ENCODE assay signal across 8 mouse cellular contexts in the genomic region with DNA sequence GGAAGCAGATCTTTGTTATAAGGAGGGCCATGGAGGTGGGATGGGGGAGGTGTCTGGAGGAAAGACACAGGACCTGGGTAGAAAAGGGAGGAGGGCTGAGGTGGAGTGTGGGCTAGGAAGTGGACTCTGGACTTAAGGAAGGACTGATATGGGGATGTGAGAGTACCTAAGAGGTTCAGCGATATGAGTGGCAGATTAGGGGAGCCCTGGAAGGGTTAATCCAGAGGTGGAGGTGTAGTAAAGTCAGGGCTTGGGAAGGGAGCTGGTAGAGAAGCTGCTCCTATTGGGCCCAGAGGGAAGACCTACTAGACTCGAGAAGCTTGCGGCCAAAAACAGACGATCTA. TPM values are rescaled to one million over a fixed set of nuclear protein-coding genes. Genes with fewer than 3 reads are reported as not detected.
DNase-seq lines count a peak whose midpoint lies in the region; ATAC-seq lines count a peak whose summit lies in the region.

No protein-coding gene starts in this region.

- no peak overlapping the region for H3K27ac ChIP-seq in heart, embryonic 14.5 days (replicated peaks in 1 of 2; ENCODE audit: control insufficient read depth in 1 of 2, insufficient read depth in 1 of 2, low read depth in 2 of 2, low read length in 2 of 2)
- H3K27ac ChIP-seq in hindbrain, embryonic 10.5 days, result peak overlapping the region; percentile 77
- H3K27ac ChIP-seq in midbrain, embryonic 11.5 days (ENCODE audit: low read depth, low read length), result no peak overlapping the region

- H3K4me2 ChIP-seq in heart, embryonic 14.5 days (ENCODE audit: low read length), result peak overlapping the region; percentile 64
- H3K4me2 ChIP-seq in midbrain, embryonic 11.5 days, result peak overlapping the region; percentile 38

- no peak for DNase-seq in heart, adult 9 months (ENCODE audit: low spot score in 2 of 2)
- peak; percentile 23 for DNase-seq in NIH3T3 (ENCODE audit: low read depth)
- DNase-seq in hindbrain, embryonic 10.5 days (ENCODE audit: low spot score), result no peak
- no peak for DNase-seq in midbrain, embryonic 11.5 days (ENCODE audit: low spot score, missing footprints)
- DNase-seq in B cell, adult 2 months, result no peak
- no peak for DNase-seq in adrenal gland, postnatal 10 days

- H3K36me3 ChIP-seq in heart, embryonic 14.5 days (ENCODE audit: control insufficient read depth, insufficient read depth, low read length), result peaks cover 27% of the 10 kb centered on the region
- H3K36me3 ChIP-seq in hindbrain, embryonic 10.5 days, result peaks cover 32% of the 10 kb centered on the region
- no peaks in the 10 kb centered on the region for H3K36me3 ChIP-seq in midbrain, embryonic 11.5 days (ENCODE audit: control insufficient read depth, insufficient read depth, low read length)

- no peaks in the 10 kb centered on the region for H3K4me1 ChIP-seq in heart, embryonic 14.5 days (ENCODE audit: control insufficient read depth in 2 of 2, insufficient read depth in 2 of 2, low read length in 2 of 2)
- peaks cover 18% of the 10 kb centered on the region for H3K4me1 ChIP-seq in hindbrain, embryonic 10.5 days (replicated peaks)
- peaks cover 4% of the 10 kb centered on the region; the same call in 1 of the 2 replicates for H3K4me1 ChIP-seq in midbrain, embryonic 11.5 days (ENCODE audit: control insufficient read depth, insufficient read depth, low read length)

- 47% methylated on average over 4 of the region's 4 CpGs for WGBS in heart, embryonic 14.5 days
- WGBS in hindbrain, embryonic 10.5 days, result 32% methylated on average over 4 of the region's 4 CpGs
- 33% methylated on average over 4 of the region's 4 CpGs for WGBS in midbrain, embryonic 11.5 days

- peak overlapping the region; percentile 50 for H3K9ac ChIP-seq in heart, embryonic 14.5 days (ENCODE audit: low read length)
- peak overlapping the region; percentile 60 for H3K9ac ChIP-seq in midbrain, embryonic 11.5 days (ENCODE audit: low read length)

- no peak for ATAC-seq in heart, embryonic 14.5 days (ENCODE audit: insufficient number of reproducible peaks, insufficient read depth, low FRiP score, low read depth)
- peak; percentile 1; the same call in 1 of the 2 replicates for ATAC-seq in midbrain, embryonic 11.5 days (ENCODE audit: low FRiP score)
- ATAC-seq in monocyte, adult 5-6 weeks (replicated peaks; ENCODE audit: insufficient number of reproducible peaks, low FRiP score, low TSS enrichment, poor library complexity, severe bottlenecking), result no peak

- no peaks in the 10 kb centered on the region for H3K9me3 ChIP-seq in heart, embryonic 14.5 days (ENCODE audit: control insufficient read depth, low read length)
- H3K9me3 ChIP-seq in hindbrain, embryonic 10.5 days, result peaks cover 10% of the 10 kb centered on the region; the same call in 1 of the 2 replicates
- H3K9me3 ChIP-seq in midbrain, embryonic 11.5 days (ENCODE audit: control insufficient read depth, low read length), result no peaks in the 10 kb centered on the region

- H3K4me3 ChIP-seq in heart, embryonic 14.5 days (ENCODE audit: control insufficient read depth in 1 of 2, insufficient read depth in 1 of 2, low read depth in 1 of 2, low read length in 2 of 2), result peak overlapping the region; percentile 48 to 83
- peak overlapping the region; percentile 57 for H3K4me3 ChIP-seq in hindbrain, embryonic 10.5 days
- peak overlapping the region; percentile 41 for H3K4me3 ChIP-seq in midbrain, embryonic 11.5 days (ENCODE audit: low read depth, low read length)

- H3K27me3 ChIP-seq in heart, embryonic 14.5 days (ENCODE audit: control insufficient read depth, insufficient read depth, low read length), result no peaks in the 10 kb centered on the region
- H3K27me3 ChIP-seq in hindbrain, embryonic 10.5 days (ENCODE audit: insufficient read depth, poor library complexity, severe bottlenecking), result no peaks in the 10 kb centered on the region
- no peaks in the 10 kb centered on the region for H3K27me3 ChIP-seq in midbrain, embryonic 11.5 days (ENCODE audit: control insufficient read depth, insufficient read depth, low read length)

RNA-seq across cellular contexts. Expression of a gene that starts 0.7 kb away (rescaled TPM):
- polyA plus RNA-seq in heart, embryonic 14.5 days (2014; fragmentation: Nextera tagmentation; extraction: Ambion mirVana), result 36.3 and 40.8 TPM in 2 replicates
- 78.2 and 101 TPM in 2 replicates for polyA plus RNA-seq in hindbrain, embryonic 10.5 days (2016; fragmentation: Nextera tagmentation; extraction: Ambion mirVana)
- polyA plus RNA-seq in midbrain, embryonic 11.5 days (2014; fragmentation: Nextera tagmentation; extraction: Ambion mirVana), result 97.5 and 106 TPM in 2 replicates
- 6.3 to 9.0 TPM (median 6.8 TPM) in 3 replicates for total RNA-seq in monocyte, adult 5-6 weeks (2017)
- 10 to 100 TPM; 12.3 to 13.9 TPM for total RNA-seq in adrenal gland, postnatal 10 days (2021)

RNA-seq across cellular contexts. Expression of a gene that starts 6.8 kb away (rescaled TPM):
- not detected in 2 replicates for polyA plus RNA-seq in heart, embryonic 14.5 days (2014; fragmentation: Nextera tagmentation; extraction: Ambion mirVana)
- not detected in 2 replicates for polyA plus RNA-seq in hindbrain, embryonic 10.5 days (2016; fragmentation: Nextera tagmentation; extraction: Ambion mirVana)
- 0.22 TPM in 1 of 2 replicates, not detected in the other for polyA plus RNA-seq in midbrain, embryonic 11.5 days (2014; fragmentation: Nextera tagmentation; extraction: Ambion mirVana)
- 0.75 TPM in 1 of 3 replicates, not detected in the others for total RNA-seq in monocyte, adult 5-6 weeks (2017)
- not detected for total RNA-seq in adrenal gland, postnatal 10 days (2021)

RNA-seq across cellular contexts. Expression of a gene that starts 14.8 kb away (rescaled TPM):
- polyA plus RNA-seq in heart, embryonic 14.5 days (2014; fragmentation: Nextera tagmentation; extraction: Ambion mirVana), result 18.5 and 24.0 TPM in 2 replicates
- 19.5 and 23.7 TPM in 2 replicates for polyA plus RNA-seq in hindbrain, embryonic 10.5 days (2016; fragmentation: Nextera tagmentation; extraction: Ambion mirVana)
- polyA plus RNA-seq in midbrain, embryonic 11.5 days (2014; fragmentation: Nextera tagmentation; extraction: Ambion mirVana), result 12.8 and 14.1 TPM in 2 replicates
- 27.2 to 41.6 TPM (median 36.4 TPM) in 3 replicates for total RNA-seq in monocyte, adult 5-6 weeks (2017)
- total RNA-seq in adrenal gland, postnatal 10 days (2021), result 10 to 100 TPM; 57.2 to 57.5 TPM

RNA-seq across cellular contexts. Expression of a gene that starts 21.8 kb away (rescaled TPM):
- 4.7 and 5.9 TPM in 2 replicates for polyA plus RNA-seq in heart, embryonic 14.5 days (2014; fragmentation: Nextera tagmentation; extraction: Ambion mirVana)
- 18.7 and 22.9 TPM in 2 replicates for polyA plus RNA-seq in hindbrain, embryonic 10.5 days (2016; fragmentation: Nextera tagmentation; extraction: Ambion mirVana)
- polyA plus RNA-seq in midbrain, embryonic 11.5 days (2014; fragmentation: Nextera tagmentation; extraction: Ambion mirVana), result 15.8 and 24.1 TPM in 2 replicates
- not detected in 3 replicates for total RNA-seq in monocyte, adult 5-6 weeks (2017)
- total RNA-seq in adrenal gland, postnatal 10 days (2021), result 1 to 10 TPM; 5.2 to 6.9 TPM

RNA-seq across cellular contexts. Expression of a gene that starts 32.0 kb away (rescaled TPM):
- polyA plus RNA-seq in heart, embryonic 14.5 days (2014; fragmentation: Nextera tagmentation; extraction: Ambion mirVana), result 33.5 TPM in 2 replicates
- 36.0 and 42.8 TPM in 2 replicates for polyA plus RNA-seq in hindbrain, embryonic 10.5 days (2016; fragmentation: Nextera tagmentation; extraction: Ambion mirVana)
- 42.8 and 44.4 TPM in 2 replicates for polyA plus RNA-seq in midbrain, embryonic 11.5 days (2014; fragmentation: Nextera tagmentation; extraction: Ambion mirVana)
- total RNA-seq in monocyte, adult 5-6 weeks (2017), result 46.2 to 57.8 TPM (median 57.1 TPM) in 3 replicates
- 10 to 100 TPM; 38.0 to 40.1 TPM for total RNA-seq in adrenal gland, postnatal 10 days (2021)
